Mouse (Mus musculus) lung, adult 2 months (tissue): Measurements from ENCODE around the gene Mtcl1.

Source experiments
- CTCF ChIP-seq: fragments of 200-500 bp; IDR thresholded peaks from 2 replicates; pipeline ENCODE4 v1.5.1; 2011; ENCODE audit warnings: mild to moderate bottlenecking, low read length, control low read depth; ENCODE audit not compliant: insufficient read depth
- POLR2A ChIP-seq: fragments of 200-500 bp; IDR thresholded peaks from 2 replicates; pipeline ENCODE4 v1.6.1; 2011; ENCODE audit warnings: low read depth, mild to moderate bottlenecking, control low read depth, low read length, borderline replicate concordance; ENCODE audit errors: extremely low read depth

DNA sequence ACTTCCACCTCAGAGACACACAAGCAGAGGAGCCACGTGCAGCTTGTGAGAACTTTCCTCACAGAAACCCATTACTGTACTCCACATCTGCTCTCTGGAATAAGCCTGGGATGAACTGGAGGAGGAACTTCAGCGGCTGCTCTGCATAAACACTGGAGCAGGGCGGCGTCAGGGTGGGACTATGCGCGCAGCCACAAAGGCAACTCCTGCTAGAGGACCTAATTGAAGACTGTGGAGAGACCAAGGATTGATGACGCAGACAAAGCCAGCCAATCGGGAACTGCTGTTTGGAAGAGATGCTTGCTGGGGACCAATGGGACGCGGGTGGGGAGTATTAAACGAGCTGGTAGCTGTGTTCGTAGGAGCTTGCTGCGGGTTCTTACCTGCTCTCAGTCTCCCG lies 127.6 kb downstream of the Mtcl1 start:
- no peak for TF ChIP-seq CTCF
- no peak for TF ChIP-seq POLR2A
